Mouse (Mus musculus): ENCODE results near the gene Naa80.
"Not testable (repeated sequence)": the region's sequence is repeated elsewhere in the genome, so short reads cannot be mapped to it uniquely, and the experiment has no call there.

Naa80 gene

GRCm38 (mm10) chr9:107551117-107551889 lies 27.4 kb upstream of the Naa80 start, which contains the start of gene Rassf1:
Gene Rassf1, plus strand, starts transcription at chr9:107551555.
- peak; percentile 85 for DNase-seq

GRCm38 (mm10) chr9:107551890-107552355 lies 26.8 kb upstream of the Naa80 start:
- no peak for DNase-seq

DNA sequence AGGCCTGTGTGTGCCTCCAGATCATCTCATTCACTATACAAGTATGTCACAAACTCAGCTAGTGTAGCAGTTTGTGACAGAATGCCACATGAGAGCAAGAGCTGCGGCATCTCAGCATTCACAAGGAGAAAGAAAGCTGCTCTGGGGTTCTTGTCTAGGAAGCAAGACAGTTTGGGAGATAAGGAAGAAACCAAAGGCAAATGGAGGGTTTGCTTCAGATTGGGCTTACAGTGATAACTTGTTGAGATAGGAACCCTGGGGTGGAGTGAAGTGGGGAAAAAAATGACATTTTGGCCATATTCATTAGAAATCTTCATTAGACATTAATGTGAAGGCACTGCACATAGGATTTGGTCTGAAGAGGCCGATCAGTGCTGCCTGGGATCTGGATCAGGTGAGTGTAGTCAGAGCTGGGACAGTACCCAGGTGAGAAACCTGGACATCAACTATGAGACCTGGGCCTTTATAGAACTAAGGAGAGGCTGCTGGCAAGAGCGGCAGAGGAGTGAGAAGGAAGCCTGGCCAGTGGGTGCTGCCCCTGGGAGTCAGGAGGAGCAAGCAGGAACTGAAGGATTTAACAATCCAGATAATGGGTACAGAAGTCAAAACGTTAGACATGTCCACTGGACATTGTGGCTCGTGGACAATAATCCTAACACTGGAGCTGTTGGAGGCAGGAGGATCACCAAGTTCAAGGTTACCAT lies 25.8 kb upstream of the Naa80 start:
- no peak for DNase-seq

- DNase-seq = peak; percentile 72
Observed at GRCm38 (mm10) chr9:107553541-107554318, 25.0 kb upstream of the Naa80 start.

GRCm38 (mm10) chr9:107554319-107554825 lies 24.3 kb upstream of the Naa80 start:
- DNase-seq = peak; percentile 96

DNA sequence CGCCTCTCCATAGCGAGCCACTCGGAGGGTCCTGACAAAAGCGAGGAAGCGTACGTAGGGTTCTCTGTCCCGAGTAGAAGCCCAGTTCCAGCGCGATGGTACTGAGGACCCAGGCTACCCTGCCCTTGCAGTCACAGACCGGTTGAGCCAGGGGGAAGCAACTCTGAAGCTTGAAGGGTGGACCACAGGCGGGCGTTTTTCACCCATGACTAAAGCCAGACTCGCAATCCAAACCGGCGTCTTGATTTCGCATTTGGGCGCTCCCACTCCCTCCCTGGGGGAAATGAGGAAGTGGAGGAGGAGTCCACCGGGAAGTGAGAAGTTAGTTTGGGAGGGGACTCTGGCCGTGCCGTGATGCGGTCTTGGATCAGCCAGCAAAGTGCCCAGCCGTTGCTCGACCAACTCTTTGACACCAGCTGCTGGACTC lies 23.6 kb upstream of the Naa80 start:
- peak; percentile 69 for DNase-seq

DNA sequence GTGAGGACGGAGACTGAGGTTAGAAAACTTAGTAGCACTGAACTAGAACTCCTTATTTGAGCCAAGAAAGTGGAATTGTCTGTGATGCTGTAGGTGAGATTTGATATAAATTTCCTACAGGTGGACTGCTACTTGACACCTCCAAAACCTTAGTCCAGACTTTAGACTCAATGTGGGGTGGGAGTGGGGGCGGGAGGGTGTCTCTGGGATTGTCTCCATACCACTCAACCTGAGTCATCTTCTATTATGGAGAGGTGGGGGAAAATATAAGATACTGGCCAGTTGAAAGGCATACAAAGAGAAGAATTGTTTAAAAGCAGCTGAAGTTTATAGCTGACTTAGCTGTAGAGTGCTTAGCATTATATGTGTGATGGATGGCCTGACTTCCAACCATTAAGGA lies 23.0 kb upstream of the Naa80 start:
- DNase-seq = no peak

DNA sequence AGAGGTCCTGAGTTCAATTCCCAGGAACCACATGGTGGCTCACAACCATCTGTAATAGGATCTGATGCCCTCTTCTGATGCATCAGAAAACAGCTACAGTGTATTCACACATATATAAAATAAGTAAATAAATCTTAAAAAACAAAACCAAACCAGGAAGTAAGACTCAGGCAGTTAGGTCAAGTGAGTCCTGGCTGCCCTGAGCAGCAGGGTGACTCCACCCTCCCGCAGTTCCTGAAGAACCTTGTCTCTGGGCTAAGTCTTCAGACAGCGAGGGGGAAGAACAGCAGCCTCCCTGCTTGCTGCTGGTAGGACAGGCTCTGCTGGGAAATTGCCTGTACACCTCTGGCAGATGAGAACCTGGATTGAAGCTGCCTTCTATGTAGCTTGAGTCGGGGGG lies 22.3 kb upstream of the Naa80 start:
- DNase-seq = no peak

DNA sequence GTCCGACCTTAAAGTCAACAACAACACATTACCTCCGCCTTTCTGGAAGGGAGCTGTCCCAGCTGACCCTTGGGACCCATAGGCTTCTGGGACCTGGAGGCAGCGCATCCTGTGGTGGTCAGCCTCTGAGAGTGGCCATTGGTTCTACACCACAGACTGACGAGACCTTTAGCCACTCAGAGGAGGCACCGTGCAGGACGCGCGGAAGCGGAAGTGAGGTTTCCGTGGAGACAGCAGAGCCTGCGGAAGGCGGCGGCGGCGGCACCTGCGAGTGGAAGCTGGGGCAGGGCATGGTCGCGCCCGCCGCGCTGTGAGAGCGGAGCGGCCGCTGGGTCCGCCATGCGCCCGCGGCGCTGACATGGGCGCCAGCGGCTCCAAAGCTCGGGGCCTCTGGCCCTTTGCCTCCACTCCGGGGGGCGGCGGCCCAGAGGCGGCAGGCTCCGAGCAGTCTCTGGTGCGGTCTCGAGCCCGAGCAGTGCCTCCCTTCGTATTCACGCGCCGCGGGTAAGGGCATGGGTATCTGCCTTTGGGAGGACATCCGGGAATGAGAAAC lies 15.6 kb upstream of the Naa80 start, which contains the start of gene Tusc2:
Gene Tusc2 (plus strand): TSS at position 227 of the 553 bp plus-strand sequence.
- peak; percentile 98 for DNase-seq

GRCm38 (mm10) chr9:107565556-107565955 lies 13.1 kb upstream of the Naa80 start:
- DNase-seq = not testable (repeated sequence)

DNA sequence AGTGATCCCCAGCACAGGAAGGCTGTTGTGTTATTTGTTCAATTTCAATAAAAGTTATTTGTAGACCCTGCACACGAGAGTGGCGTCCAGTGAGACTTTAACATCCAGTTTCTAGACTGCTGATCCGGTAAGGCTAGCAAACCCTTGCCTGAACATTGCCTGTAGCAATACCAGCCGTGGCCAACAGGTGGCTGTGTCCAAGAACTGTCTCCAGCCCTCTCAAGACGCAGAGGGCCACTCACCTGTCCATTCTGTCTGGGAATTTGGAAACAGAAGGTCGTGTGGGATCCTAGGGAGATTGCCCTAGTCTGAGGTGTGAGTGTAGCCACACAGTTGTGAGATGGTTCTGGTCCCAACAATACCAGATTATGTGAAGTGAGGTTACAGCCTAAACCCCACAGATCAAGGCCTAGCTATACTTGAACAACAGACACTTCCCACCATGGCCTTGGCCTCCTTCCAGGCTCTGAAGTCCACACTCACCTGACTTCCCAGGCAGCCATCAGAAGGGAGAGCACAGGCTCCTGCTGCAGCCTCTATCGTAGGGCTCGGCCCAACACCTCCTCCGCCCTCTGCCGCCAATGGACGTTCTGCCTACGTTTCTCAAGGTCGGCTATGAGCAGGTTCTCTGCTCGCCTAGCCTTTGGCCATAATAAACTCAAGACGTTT lies 12.5 kb upstream of the Naa80 start:
- DNase-seq = peak; percentile 95

GRCm38 (mm10) chr9:107566855-107567254 lies 11.8 kb upstream of the Naa80 start:
- DNase-seq = peak; percentile 78

GRCm38 (mm10) chr9:107567702-107568319 lies 10.9 kb upstream of the Naa80 start, which contains the start of gene Hyal2:
Gene Hyal2, plus strand, starts transcription at chr9:107567945.
- DNase-seq = peak; percentile 93

GRCm38 (mm10) chr9:107568331-107569261 lies 10.1 kb upstream of the Naa80 start:
- peak; percentile 94 for DNase-seq

DNA sequence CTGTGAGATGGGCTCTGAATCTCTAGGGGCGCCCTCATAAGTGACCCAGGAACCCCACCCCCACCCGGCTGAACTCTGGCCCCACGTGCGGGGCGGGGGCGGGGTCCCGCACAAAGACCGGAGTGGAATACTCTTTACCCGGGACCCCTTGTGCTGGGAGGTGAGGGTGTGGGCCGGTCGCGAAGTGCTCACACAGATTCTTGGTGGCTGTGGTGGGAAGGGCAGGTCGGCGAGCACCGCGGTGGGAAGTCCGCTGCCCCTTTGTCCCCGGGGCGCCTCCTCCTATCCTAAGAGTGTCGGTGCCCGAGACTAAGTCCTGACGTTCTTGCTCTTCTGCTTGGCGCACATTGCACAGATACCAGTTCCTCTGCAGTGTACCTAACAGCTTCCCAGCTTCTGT lies 9.4 kb upstream of the Naa80 start:
- DNase-seq = no peak

- DNase-seq = no peak
Observed at GRCm38 (mm10) chr9:107570016-107570415, 8.7 kb upstream of the Naa80 start.

GRCm38 (mm10) chr9:107570845-107571244 lies 7.8 kb upstream of the Naa80 start:
- DNase-seq = no peak

DNA sequence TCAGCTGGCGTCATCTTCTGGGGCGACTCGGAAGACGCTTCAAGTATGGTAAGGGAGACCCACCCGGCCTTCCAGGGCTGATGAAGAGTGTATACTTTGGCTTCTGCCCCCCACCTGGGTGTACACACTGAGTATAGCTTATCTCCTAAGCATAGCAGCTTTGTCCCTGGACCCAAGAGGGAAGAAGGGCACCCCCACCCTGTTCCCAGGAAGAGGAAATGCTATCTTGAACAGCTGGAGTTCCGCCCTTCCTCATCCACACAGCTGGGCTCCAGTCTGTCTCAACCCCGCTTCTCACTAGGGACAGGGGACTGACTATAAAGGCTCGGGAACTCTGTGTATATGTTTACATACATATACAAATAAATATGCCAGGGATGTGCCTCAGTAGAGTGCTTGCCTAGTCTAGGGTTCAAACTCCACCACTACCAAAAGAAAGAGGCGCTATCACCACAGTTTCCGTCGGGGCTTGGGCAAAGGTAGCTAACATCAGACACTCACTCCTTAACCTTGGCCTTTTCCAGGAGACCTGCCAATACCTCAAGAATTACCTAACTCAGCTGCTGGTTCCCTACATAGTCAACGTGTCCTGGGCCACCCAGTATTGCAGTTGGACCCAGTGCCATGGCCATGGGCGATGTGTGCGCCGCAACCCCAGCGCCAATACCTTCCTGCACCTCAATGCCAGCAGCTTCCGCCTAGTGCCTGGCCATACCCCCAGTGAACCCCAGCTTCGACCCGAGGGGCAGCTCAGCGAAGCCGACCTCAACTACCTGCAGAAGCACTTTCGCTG lies 7.0 kb upstream of the Naa80 start:
- DNase-seq = peak; percentile 71

DNA sequence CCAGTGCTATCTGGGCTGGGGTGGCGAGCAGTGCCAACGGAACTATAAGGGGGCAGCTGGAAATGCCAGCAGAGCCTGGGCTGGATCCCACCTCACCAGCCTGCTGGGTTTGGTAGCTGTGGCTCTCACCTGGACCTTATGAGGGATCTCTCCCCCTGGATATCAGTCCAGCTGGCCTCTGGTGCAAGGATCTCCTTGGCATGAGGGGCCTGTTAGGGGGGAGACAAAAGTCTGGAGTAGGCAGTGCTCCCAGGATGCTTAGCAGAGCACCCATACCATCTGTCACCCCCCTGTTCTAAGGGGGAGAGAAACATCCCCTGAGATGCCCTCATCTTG lies 6.4 kb upstream of the Naa80 start:
- DNase-seq = no peak

- DNase-seq = not testable (repeated sequence)
Observed at GRCm38 (mm10) chr9:107573774-107574173, 4.9 kb upstream of the Naa80 start.

All from kidney, adult 9 months (tissue).